Mouse (Mus musculus) retina, adult 2 months (tissue): ENCODE results near the gene Mat2a.
"Not testable (repeated sequence)": the region's sequence is repeated elsewhere in the genome, so short reads cannot be mapped to it uniquely, and the experiment has no call there.

Source experiments
- DNase-seq: peaks from one replicate; pipeline ENCODE4 v3.0.0-alpha.2; 2012; ENCODE audit warnings: low read depth, low spot score

Mat2a gene

DNA sequence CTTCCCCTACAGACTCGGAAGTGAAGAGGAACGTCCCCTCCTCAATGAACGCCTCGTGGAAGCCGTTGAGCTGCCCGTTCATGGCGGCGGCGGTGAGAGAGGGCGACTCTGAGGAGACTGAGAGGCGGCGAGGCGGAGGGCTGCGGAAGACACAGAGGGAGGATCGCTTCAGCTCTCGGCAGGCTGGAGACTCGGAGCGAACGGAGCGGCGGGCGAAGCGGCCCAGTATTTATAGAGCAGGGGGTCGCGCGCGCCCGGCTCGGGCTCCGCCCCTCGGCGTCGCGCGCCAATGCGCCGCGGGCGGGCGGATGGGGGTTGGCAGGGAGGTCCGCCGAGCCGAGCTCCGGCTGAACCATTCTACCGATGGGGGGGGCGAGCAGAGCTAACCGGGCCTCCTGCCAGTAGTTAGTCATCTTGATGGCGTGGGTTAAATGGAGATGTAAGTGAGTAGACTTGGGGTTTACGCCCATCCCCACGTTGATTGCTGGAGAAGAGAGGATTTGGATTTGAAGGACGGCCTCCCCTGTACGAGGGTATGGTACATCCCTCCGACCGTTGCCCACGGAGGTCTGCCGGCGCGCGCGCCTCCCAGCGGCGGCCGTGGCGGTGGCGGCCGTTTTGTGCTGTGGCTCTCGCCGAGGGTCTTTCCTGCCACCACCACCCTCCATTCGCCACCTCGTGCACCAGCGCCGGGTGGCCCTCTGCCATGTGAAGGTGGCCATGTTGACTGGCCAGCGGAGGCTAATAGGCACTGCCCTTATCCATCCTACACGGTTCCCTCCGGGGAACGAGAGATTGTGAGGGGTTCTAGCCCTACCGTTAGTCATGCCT, at the start of gene Mat2a:
Gene Mat2a (minus strand): TSS at position 204 of the 831 bp plus-strand sequence.
- peak; percentile 91 for DNase-seq

DNA sequence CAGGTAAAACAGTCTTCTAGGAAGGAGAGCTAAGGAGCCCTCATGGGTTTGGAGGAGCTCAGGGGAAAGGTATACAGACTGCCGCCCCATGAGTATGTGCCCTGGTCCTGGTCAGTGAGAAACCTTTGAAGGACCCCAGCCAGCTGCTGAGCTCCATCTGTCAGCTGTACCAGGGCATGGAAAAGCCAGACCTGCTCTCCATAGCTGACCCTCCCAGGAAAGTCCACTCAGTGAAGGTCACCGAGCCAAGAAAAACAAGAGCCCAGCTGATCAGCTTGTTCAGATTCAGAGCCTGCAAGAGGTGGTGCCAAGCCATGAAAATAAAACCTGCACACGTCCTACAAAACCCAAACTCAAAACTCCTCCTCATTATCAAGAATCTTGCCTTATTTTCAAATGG, 49.5 kb upstream of the Mat2a start:
- DNase-seq, result no peak

DNA sequence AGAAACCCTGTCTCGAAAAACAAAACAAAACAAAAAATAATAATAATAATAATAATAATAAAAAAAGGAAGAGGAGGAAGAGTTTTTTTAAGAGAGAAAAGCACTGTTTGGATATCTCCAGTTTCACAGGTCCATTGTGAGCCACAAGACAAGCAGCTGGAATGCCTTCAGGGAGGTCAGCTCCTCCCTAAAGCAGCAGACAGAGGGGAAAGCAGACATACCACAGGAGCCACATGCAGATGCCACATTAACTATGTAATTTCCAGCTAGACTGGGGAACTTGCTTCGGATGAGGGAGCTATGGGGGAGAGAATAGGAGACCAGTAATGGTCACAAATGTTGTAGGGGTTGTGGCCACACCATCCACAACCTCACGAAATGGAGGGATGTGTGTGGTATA, 47.9 kb upstream of the Mat2a start:
- no peak for DNase-seq

DNA sequence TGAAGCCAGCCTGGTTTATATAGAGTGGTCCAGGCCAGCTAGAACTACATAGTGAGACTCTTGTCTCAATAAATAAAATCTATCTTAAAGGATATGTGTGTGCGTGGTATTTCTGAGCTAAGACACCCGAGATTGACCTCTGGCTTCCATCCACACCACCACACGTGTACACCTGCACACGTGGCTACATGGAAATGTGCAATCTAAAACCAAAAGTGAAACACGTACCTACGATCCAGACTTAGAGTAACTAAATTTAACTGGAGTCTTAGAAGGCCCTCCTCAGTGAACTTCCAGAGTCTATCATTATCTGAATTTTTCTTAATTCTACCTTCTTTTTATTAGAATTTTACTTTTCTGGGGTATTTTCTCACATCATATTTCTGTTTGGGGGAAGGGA, 46.9 kb upstream of the Mat2a start:
- no peak for DNase-seq

DNA sequence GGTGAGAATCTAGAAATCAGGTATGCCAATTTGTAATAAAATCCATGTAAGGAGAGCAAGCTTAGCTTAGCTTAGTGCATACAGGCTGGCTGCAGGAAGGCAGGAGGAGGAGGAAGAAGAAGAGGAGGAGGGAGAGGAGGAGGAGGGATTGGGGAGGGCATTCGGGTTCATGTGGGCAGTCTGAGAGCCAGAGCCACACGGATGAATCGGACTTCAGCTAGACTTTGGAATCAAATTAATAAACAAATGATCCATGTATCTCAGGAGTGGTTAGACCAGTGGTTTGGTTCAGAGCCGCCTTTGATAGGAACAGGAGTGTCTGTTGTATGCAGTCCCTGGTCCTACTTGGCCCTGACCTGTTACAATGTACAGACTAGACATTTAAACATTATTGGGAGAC, 45.5 kb upstream of the Mat2a start:
- no peak for DNase-seq

DNA sequence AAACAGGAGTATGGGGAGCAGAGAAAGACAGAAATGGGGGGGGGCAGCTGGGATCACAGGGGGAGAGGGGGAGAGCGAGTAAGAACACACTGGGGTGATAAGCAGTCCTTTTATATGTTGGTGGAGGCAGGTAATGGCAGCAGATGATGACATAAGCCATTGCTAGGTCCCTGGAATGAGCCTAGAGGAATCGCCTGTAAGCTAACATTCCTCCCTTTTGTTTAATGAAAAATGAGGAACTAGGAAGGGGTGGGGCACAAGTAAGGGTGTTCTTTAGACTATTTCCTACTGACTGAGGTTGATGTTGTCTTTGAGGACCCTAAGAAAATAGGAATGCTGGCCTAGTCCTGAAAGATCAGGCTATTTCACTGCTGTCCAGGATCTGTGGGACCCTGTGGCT, 42.8 kb upstream of the Mat2a start:
- no peak for DNase-seq

DNA sequence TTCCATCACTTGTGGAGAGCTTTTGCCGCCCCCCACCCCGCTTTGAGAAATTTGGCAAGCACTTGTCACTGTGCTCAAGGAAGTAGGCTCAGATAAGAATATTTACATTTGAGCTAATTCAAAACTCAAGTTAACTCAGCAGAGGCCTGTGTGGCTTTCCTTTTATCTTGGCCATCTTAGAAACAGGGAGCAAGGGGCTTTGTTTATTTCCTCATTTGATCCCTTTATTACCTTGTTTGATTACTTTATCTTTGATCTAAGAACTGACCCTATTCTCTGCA, 41.0 kb upstream of the Mat2a start:
- no peak for DNase-seq

DNA sequence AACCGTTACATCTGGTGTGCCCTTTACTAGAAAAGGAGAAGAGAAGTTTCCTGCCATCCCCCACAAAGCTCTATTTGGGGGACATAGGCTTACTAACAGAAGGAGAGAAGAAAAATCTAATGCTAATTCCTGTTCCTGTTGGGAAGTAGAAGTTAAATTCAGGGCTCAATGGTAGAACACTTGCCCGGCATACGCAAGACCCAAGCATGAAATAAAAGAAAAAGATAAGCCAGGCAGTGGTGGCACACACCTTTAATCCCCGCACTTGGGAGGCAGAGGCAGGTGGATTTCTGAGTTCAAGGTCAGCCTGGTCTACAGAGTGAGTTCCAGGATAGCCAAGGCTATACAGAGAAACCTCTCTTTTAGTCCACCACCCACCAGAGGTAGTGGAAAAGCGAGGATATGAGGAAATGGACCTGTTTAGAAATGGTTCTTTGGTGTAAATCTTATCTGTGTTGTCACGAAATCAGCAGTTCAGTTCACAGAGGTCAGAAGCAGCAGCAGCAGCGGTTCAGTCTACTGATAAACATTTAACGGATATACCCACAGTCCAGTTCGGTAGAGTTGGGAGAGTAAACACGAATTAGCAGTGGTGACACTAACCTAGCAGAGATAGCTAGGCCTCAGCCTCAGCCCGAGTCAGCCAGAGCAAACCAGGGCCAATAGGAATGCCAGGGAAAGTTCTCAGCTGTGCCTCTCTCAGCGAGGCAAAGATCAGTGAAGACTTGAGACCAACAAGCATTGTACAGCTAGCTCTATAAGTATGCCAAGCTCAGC, 40.5 kb upstream of the Mat2a start:
- DNase-seq, result no peak

DNA sequence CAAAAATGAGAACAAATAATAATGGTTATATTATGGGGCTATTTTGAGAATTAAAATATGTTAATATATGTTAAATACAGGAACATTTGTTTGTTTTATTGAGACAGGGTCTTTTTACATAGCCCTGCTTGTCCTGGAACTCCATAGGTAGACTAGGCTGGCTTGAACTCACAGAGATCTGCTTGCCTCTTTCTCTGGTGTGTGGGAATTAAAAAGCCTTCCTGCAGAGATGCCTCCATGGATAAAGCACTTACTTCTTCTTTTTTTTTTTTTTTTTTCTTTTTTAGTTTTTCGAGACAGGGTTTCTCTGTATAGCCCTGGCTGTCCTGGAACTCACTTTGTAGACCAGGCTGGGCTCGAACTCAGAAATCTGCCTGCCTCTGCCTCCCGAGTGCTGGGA, 39.3 kb upstream of the Mat2a start:
- not testable (repeated sequence) for DNase-seq

DNA sequence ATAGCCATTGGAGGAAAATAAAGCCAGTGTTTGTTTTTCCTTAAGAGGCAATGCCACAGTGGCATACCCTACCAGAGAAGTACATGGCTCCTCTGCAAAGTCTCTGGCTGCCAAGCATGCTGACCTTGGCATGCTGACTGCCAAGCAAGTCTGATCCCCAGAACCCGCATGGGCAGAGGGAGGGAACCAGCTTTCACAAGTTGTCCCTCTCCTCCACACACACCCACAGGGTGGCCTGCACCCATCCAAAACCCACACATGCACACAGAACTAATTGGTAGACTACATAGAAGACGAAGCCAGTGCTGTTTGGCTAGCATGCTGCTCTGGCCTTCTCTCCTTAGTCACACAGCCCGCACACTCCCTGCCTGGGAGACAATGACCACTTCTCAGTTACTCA, 38.3 kb upstream of the Mat2a start:
- no peak for DNase-seq

DNA sequence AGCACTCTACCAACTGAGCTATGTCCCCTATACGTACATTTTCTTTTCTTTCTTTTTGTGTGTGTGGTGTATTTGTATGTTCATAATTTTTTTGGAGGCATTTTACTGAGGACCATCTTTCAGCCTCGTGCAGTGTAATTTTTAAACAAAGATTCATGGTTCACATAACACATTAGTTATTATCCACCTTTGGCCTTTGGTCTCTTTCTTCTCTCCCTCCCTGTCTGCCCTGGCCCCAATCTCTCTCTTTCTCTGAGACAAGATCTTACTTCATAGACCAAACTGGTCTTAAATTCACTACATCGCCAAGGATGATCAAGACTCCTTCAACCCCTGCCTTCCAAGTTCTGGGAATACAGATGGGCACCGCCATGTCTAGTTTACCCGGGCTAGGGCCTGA, 37.5 kb upstream of the Mat2a start:
- DNase-seq, result no peak

DNA sequence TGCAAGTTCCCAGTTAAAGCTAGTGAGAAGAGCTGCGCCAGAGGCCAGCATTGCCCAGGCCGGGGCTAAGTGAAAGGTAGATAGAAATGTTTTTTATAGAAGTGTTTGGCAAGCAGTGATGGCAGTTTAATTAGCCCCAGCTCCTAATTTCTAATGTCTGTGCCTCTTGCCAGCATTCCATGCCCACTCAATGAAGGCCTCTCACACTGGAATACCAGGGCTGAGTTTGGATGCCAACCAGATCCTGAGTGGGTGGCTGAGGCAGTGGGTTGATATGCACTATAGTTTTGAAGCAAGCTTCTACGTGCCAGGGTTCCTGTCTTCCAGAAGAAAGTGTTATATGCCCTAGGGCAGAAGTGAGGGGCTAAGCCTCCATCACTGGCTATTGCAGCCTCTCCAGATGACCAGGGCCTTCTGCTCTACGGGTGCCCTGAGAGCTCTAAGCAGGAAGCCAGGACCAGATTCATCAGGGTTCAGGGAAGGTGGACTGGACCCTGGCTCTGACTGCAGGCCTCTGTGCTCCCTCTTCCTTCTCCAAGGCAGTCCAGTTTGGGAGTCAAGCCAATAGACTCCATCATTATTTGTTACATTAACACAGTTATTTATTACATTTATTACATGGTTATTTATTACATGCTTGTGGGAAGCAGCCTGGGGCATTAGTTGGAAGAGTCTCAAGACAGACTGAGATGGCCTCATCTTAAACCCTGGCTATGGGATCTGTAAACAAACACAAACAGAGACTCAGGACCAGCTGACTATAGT, 36.0 kb upstream of the Mat2a start:
- no peak for DNase-seq

DNA sequence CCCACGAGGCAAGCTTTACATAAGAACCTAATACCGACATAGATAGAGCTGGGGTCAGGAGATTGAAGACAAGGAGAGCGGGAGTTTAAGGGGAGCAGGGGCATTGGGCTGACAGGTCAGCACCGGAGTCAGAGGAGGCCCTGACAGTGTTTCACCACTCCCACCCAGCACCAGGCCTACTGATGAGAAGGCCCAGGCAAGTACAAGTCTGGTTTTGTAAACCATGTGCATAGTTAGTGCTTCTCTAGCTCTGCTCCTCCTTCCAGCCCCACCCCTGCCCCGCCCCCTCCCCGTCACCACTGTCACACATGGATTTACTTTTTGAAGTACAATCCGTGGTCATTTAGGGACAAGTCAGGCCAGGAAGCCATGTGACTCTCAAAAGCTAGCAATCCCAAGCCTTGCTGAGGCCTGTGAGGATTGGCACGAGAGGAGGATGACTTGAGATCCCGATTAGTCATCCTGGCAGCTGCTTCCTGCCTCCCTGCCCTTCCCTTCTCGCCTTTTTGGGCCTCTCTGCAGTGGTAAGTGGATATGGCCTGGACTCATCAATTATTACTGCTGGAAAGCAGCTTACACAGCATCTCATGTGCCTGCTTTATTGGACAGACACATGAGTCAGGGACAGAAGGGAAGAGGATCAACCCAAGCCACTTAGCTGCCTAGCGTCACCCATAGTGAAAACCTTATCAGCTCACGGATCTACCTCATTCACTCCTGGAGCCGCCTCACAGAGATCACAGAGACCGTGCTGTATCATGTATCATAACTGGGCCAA, 34.1 kb upstream of the Mat2a start:
- peak; percentile 38 for DNase-seq

DNA sequence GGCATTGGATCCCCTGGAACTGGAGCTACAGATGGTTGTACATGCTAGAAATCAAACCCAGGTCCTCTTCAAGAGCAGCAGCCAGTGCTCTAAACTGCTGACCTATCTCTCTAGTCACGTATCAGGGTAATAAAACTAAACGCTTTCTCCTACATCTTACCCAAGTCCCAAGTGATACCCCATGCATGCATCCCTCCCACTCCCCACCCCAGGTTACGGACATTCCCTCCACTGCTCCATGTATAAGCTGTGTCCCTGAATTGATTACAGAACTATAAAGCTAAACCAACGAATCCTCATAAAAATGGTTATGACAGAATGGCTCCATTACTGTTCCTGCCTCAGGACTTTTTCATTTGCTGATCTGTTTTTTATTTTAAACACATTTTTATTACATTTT, 26.8 kb upstream of the Mat2a start:
- no peak for DNase-seq

DNA sequence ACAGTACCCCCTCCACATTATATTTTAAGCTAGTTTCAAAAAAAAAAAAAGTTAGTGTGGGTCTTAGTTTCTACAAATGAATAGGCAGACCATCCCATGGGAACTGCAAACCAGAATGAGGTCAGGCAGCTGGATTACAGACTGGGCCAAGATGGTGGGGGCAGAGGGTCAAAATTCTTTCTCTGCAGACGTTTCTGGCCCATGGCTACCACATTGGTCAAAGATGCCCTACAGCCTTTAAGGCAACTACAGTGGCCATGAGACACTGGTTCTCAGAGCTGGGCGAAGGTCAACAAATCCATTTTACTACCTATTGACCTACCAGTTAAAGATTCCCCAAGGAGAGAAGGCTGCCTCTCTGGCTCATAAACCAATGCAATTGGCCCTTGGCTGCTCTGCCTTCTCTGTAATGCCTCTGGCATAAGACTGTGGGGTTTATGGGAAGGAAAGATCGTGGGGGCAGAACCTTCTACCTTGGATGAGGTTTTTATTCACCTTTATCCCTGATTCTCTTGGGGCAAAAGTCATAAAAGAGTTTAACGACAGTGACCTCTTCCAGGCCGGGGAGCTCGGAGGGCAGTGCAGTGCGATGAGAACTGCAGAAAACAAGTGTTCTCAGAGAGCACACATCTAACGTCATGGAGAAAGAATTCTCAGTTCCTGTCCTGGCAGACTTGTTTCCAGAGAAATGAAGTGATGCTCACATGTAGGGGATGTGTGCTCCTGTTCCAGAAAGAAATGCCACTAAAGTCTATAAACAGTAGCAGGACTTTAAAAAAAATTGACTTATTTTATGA, 26.2 kb upstream of the Mat2a start:
- no peak for DNase-seq

DNA sequence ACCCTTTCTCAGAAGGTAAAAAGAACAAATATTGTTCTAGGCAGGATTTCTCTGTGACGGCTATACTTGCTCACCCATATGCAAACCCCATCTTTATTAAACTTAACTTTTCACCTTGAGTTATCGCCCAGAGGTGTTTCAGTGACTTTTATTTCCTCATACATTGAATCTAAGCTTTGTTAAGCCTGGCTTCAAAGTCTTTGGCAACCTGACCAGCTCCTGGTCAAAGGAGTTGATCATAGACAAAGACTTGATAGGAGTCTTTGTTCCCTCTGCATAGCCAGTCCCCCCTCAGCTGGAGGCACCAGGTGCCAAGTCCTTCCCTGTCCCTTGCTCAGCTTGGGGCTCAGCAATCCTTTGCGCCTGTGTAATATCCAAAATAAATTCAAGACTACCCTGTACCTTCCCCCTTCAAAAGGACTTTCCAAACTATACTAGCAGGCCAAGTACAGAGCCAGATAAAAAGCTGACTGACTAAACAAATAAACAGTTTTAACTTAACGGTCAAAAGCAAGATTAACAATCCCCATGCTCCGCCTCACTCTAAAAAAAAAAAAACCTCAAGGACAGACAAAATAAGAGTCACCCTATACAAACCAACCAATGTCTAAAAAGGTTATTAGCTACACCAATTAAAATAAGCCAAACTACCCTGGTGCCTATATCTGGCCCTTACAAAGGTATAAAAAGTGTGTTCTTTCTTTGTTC, 23.3 kb upstream of the Mat2a start:
- DNase-seq, result not testable (repeated sequence)

DNA sequence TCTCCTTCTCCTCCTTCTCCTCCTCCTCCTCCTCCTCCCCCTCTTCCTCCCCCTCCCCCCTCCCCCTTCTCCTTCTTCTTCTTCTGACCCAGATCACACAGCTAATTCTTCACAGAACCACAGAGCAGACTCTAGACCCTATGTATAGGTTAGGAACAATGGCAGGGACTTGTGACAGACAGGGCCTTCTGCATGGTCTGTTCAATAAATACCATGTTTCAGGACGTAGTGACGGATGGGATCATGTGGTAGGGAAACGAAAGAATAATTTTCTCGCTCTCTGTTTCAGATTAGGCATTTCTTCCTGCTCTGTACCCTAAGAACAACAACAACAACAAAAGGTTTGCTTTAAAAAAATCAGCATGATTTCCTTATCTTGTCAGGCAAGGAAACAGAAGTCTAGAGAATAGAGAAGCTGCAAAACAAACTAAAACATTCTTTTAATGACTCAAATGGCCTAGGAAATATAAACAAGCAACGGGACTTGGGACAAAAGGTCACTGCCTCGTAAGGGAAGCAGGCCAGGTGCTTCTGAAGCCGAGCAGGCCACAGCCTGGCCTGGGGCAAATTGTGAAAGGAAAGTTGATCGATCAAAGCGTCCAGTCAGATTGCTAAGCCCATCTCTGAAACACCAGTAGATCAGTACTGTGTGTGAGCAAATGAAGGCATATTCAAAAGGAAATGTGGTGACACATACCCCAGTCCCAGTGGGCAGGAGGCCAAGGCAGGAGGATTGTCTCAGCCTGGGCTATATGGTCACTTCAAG, 20.9 kb upstream of the Mat2a start:
- no peak for DNase-seq

DNA sequence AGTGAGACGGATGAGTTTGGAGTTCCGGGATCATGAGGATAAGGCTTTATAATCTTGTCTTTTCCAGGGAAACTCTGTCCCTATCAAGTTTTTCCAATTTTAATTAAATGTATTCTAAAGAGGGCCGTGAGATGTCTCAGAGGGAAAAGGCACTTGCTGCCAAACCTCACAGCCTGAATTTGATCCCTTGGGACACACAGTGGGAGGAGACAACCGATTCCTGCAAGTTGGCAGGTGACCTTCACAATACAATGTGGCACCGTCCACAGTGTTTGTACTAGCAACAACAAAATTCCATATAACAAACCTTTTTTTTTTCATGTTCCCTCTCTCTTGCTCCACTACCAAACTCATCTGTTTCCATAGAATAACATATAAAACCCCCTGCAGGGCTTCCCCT, 19.6 kb upstream of the Mat2a start:
- no peak for DNase-seq

DNA sequence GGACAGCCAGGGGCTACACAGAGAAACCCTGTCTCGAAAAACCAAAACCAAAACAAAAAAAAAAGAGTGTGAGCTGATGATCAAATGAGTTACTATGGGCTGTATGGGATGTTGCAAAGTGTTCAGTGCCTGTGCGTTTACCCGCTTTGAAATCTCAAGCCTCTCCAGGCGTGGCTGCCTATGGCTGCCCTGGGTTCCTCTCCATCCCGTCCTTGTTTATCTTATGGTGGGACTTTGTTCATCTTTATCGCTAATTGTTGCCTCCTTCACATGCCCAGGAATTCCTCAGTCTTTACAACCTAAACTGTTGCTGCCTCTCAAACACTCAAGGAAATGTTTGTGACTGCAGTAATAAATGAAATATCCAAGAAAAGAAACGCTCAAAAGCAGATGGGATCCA, 19.1 kb upstream of the Mat2a start:
- DNase-seq, result no peak

DNA sequence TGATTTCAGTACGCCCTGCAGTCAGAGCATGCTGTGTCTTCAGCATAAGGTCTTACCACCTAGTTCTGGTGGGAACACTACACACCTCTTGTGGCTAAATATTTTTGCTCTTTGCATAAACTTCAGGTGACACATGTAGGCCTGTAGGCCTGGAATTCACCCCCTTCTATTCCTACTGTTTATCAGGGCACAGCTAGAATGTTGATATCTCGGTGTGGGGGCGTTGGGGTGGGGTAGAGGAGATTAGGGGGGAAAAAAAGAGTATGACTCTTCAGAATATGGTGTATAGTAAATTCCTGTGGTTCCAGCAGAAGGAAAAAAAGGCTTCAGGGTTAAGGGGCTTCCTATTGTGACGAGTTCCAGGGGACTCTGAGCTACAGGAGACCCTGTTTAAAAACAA, 17.2 kb upstream of the Mat2a start:
- no peak for DNase-seq
